Mouse (Mus musculus) lung, adult 10 weeks (tissue): ENCODE measurements around the gene Usp12. TPM values are rescaled to one million over a fixed set of nuclear protein-coding genes. Genes with fewer than 3 reads are reported as not detected.

Source experiments
- polyA plus RNA-seq: library from polyadenylated mRNA; stranded (reverse); fragments of 350-450 nt; fragmentation: Illumina TruSeq; extraction: RNeasy Lipid Tissue Mini Kit (QIAGEN cat#74804); gene quantifications from one replicate; pipeline ENCODE4 v1.2.3, GENCODE M21; 2014; ENCODE audit warnings: low read depth, low replicate concordance; ENCODE audit not compliant: insufficient read depth

Gene Usp12
- 17.4 TPM for polyA plus RNA-seq

DNA sequence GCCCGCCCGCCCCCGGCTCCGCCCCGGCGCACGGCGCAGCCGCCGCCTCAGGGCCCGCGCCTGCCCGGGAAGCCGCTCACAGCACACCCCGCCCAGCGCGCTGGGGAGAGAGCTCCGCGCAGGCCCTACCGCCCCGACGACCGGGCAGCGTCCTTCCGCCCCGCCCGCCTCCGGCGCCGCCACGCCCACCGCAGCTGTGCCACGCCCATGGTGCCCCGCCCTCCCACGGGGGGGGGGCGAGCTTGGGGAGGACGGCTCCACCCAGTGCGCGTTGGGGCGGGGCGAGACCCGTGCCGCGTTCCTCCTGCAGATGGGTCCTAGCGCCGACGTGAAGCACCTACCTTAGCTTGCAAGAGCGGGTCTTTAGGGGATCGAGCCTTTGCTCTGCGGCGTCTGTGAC lies at the start of gene Usp12:
Usp12 (minus strand) TSS at position 154 of the 400 bp plus-strand sequence.

GRCm38 (mm10) chr5:146832769-146833448 lies 38.1 kb upstream of the Usp12 start, which contains the start of gene Rpl21:
Gene Rpl21, plus strand, starts transcription at chr5:146832890.

Other genes with a start within 250 kb of the Usp12 start
- not detected for gene Gm3415, start 238.9 kb downstream of the Usp12 start, polyA plus RNA-seq
- gene Gpr12, start 209.8 kb downstream of the Usp12 start, polyA plus RNA-seq = not detected
- 1,192 TPM for gene Rpl21, start 37.9 kb upstream of the Usp12 start, polyA plus RNA-seq
- 48.9 TPM for gene Rasl11a, start 50.1 kb upstream of the Usp12 start, polyA plus RNA-seq
- 41.1 TPM for gene Gtf3a, start 153.7 kb upstream of the Usp12 start, polyA plus RNA-seq
- 20.7 TPM for gene Mtif3, start 168.8 kb upstream of the Usp12 start, polyA plus RNA-seq